Mouse (Mus musculus) embryo, embryonic 10.5 days (tissue): ENCODE measurements around the gene H3f3a.

ENCODE experiments used
- DNase-seq: peaks from one replicate; pipeline ENCODE4 v3.0.0-alpha.2; 2015; ENCODE audit warnings: low spot score

H3f3a gene

GRCm38 (mm10) chr1:180757252-180757955 lies 56.3 kb downstream of the H3f3a start:
- DNase-seq = no peak

GRCm38 (mm10) chr1:180756711-180757110 lies 57.0 kb downstream of the H3f3a start:
- DNase-seq = no peak

- no peak for DNase-seq
These were observed 59.4 kb downstream of the H3f3a start for GRCm38 (mm10) chr1:180754376-180754775.

- no peak for DNase-seq
These were observed 61.6 kb downstream of the H3f3a start for GRCm38 (mm10) chr1:180752115-180752514.
